Mouse (Mus musculus) ZHBTc4 (cell line): ENCODE measurements around the gene Olfr221.
A peak's percentile ranks its signal among the peaks of the same experiment; 100 is the strongest.

Experiments
- DNase-seq: peaks from one replicate; pipeline ENCODE4 v3.0.0-alpha.2; 2011; ENCODE audit warnings: low read depth, low spot score

The Olfr221 gene

GRCm38 (mm10) chr14:52019590-52020340 lies 22.5 kb downstream of the Olfr221 start:
- peak; percentile 99 for DNase-seq

- no peak for DNase-seq
These were observed 23.1 kb downstream of the Olfr221 start for GRCm38 (mm10) chr14:52019051-52019589.

GRCm38 (mm10) chr14:52018248-52019050 lies 23.8 kb downstream of the Olfr221 start:
- peak; percentile 55 for DNase-seq

DNA sequence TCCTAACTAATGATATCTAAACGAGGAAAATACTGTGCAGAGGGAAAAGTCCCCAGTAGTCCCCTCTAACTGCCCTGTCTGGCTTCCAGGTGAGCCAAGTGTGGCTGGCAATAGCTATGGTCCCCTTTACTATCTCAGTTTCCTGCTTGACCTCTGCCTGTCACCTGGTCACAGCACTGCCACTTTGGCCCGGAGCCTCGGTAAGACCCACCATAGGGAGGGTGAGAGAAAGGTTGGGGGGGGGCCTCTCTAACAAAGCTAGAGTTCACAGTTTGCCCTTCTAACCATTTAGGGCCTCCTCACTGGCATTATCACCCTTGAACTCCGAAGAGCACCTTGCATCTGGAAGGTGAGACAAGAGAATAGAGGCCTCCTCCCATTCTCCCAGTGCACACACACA lies 24.6 kb downstream of the Olfr221 start:
- no peak for DNase-seq

GRCm38 (mm10) chr14:52016625-52017405 lies 25.4 kb downstream of the Olfr221 start:
- DNase-seq = no peak

DNA sequence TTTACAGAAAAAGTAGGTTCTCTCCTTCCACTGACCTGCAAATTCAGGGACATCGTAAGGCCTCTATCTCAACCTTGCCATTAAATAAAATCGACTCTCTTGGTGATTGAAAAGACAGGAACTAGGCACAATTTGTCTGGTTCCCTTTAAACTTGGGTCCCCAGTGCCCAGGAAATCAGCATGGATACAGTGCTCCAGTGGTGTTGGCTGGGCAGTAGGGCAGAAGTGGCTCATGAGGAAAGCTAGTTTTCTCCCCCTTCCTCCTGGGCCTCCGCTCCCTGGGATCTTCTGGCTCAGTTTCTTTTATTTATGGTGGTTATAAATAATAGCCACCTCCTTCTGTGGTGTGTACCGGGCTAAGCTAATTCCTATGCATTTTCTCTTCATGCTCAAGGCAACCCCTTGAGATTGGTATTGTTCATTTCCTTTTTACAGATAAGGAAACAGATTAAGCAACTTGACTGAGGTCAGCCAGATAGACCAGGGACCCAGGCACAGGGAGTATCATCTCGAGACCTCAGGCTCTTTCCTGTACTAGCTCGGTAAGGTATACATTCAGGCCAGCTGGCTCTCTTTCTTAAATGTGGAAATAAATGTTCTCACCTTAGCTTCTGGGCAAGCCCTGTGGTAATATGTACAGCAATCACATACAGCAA lies 26.7 kb downstream of the Olfr221 start, which contains the start of gene Tmem253:
TSS of gene Tmem253 (plus strand) at position 214 of the 656 bp plus-strand sequence.
- DNase-seq = no peak

DNA sequence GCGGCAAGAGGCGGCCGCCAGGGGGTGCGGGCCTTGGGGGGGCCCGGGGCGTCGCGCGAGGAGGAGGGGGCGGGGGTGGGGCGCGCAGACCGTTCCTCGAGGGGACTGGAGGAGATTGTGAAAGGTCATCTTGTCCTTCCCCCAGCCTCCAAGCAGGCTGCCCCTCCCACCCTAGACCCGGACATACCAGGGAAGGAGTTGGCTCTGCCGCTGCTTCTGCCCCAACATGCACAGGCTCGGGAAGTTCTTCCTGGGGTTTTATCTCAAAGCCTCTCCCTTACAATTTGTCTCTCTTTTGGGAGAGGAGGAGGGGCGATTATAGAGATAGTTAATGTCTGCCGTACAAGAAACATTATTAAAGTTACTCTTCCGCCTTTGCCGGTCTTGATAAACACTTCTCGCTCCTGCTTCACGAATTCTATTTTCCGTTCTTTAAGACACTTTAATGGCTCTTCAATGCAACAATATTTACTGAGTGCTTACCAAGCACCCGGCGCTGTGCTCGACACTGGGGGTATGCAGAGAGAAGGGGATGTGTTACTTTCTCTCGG lies 27.4 kb downstream of the Olfr221 start:
- peak; percentile 87 for DNase-seq

DNA sequence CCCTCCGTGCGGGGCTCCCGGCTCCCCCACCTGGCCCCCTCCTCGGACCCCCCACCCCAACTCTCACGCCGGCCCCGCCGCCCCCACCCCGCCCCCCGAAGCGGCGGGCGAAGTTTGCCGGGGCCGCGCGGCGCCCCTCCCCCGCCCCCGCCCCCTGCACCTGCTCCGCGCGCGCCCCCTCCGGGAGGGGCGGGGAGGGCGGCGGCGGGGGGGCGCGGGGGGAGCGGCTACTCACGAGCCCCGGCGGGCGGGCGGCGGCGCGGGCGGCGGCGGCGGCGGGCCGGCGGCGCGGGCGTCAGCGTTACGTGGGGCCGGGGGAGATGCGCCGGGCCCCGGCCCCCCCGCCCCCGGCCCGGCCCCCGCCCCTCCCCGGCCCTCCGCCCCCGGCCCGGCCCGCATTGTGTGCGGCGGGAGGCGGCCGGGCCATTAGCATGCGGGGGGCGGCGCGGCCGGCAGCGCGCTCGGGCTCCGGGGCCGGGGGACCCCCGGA lies 27.9 kb downstream of the Olfr221 start:
- no peak for DNase-seq

- DNase-seq = peak; percentile 67
These were observed 28.5 kb downstream of the Olfr221 start for GRCm38 (mm10) chr14:52013771-52014219.

GRCm38 (mm10) chr14:52013021-52013610 lies 29.1 kb downstream of the Olfr221 start:
- no peak for DNase-seq

- DNase-seq = no peak
These were observed 29.7 kb downstream of the Olfr221 start for GRCm38 (mm10) chr14:52012553-52012952.

DNA sequence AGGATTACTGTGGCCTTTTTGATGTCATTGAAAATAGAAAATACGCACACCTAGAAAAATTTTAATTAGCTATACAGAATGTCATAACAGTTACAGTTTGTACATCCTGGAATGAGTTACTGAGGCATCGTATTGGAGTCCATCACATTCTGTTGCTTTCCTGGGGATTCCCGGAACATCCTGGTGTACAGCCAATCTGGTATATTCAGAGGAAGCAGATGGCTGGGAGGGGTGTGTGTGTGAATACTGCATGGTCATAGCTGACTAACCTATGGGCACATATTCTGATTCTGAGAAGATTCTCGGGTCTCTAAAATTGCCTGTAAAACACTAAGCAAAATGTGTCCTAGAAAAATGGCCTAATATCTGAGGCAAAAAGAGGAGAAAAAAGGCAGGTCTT lies 30.2 kb downstream of the Olfr221 start:
- no peak for DNase-seq

DNA sequence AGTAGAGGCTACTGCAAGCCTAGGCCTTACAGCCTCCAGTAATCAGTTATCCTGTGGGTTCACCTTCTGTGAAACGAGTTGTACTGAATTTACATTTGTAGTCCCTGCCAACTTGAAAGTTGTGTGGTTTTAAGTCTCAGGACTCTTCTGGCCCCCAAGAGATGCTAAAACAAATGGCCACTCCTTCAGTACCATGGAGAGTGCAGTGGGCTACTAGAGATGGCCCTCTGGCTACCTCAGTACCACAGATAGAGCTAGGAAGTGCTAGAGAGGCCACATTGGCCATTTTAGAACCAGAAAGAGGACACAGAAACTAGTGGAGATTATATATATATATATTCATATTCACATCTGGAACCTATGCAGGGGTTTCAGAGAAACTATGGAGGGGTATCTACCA lies 30.6 kb downstream of the Olfr221 start:
- DNase-seq = no peak

- peak; percentile 95 for DNase-seq
These were observed 31.7 kb downstream of the Olfr221 start for GRCm38 (mm10) chr14:52010446-52011111.

DNA sequence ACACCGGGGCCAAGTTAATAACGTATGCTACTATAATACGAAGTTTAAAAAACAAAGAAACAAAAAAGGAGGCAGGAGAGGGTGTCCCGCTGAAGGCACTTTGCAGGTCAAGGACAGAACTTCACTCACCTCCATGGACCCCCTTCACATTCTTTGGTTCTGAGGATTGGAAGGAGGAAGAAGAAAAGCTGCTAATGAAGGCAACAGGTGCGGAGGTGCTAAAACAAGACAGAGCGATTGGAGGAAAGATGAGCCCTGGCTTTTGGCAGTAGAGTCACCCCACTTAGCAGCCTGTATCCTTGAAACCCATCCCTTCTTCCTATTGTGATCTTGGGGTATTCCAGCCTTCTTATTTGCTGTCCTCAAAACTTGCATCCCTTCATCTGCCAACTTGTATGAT lies 32.4 kb downstream of the Olfr221 start:
- no peak for DNase-seq

DNA sequence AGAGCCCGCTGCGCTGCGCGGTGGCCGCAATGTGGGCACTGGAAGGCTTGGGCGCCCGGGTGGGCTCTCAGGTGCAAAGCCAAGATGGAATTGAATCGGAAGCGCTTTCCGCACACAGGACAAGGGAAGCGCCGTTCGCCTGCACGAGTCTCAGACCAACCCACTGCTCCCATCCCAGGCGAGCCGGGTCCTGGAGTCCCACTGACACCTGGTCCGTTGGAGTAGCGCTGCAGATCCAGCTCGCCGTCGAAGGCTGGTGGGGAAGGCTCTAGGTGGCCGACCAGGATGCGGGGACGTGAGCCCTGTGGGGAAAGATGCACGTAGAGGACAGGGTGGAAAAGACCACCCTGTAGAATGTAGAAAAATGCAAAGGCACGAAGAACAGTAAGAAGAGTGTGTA lies 32.9 kb downstream of the Olfr221 start:
- DNase-seq = no peak

- DNase-seq = peak; percentile 97
These were observed 33.7 kb downstream of the Olfr221 start for GRCm38 (mm10) chr14:52008321-52009203.

DNA sequence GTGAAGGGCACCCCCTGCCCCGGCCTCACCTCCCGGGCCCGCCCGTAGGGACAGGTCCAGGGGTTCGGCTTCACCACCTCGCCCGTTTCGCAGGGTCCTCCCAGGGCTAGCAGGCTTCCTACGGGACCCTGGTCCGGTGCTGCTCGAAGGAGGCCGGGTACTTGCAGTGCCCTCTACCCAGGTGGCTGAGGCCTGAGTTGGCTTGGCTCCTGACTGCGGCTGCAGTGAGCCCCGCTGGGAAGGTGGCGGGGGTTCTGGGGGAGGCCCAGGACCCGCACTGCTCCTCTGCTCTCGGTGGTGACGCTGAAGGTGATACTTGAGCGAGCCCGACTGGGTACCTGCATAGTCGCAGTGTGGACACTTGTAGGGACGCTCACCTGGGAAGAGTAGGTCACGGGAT lies 35.5 kb downstream of the Olfr221 start:
- DNase-seq = no peak

DNA sequence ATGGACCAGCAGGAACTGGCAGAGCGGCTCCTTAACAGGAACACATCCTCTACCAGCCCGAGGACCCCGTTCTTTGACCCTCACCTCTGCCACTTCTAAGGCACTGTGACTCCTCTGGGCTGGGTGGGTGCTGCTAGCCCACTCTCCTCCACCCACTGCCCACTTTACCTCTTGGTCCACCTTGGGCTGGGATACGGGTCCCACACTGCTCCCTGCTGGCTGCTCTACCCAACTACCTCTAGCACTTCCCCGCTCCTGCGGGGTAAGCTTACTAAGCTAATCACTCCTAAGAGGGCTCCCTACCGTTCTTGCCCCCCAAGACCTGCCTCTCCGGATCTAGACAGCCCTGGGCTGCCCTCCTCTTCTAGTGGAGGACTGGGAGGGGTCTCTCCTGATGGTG lies 36.0 kb downstream of the Olfr221 start:
- peak; percentile 66 for DNase-seq
